Mouse (Mus musculus): ENCODE measurements around the gene Ifitm10. TPM values are rescaled to one million over a fixed set of nuclear protein-coding genes. Genes with fewer than 3 reads are reported as not detected.

Ifitm10 gene
- polyA plus RNA-seq, 1 experiment from 2014 or later, result not detected

Other genes starting within 250 kb of the Ifitm10 start
- not detected in 3 replicates for gene Gm39115, start 237.7 kb downstream of the Ifitm10 start, polyA plus RNA-seq (2018)
- not detected in 3 replicates for gene Gm45337, start 229.1 kb downstream of the Ifitm10 start, polyA plus RNA-seq (2018)
- not detected in 3 replicates for gene Gm29735, start 216.6 kb downstream of the Ifitm10 start, polyA plus RNA-seq (2018)
- not detected in 3 replicates for gene Gm4553, start 208.0 kb downstream of the Ifitm10 start, polyA plus RNA-seq (2018)
- gene Krtap5-2, start 197.7 kb downstream of the Ifitm10 start, polyA plus RNA-seq (2018), result not detected in 3 replicates
- not detected in 3 replicates for gene Gm10153, start 183.4 kb downstream of the Ifitm10 start, polyA plus RNA-seq (2018)
- gene Krtap5-3, start 172.4 kb downstream of the Ifitm10 start, polyA plus RNA-seq (2018), result not detected in 3 replicates
- gene Gm7579, start 161.9 kb downstream of the Ifitm10 start, polyA plus RNA-seq (2018), result not detected in 3 replicates
- gene Krtap5-5, start 143.8 kb downstream of the Ifitm10 start, polyA plus RNA-seq (2018), result not detected in 3 replicates
- not detected in 3 replicates for gene Gm40460, start 132.7 kb downstream of the Ifitm10 start, polyA plus RNA-seq (2018)
- gene Gm2431, start 115.4 kb downstream of the Ifitm10 start, polyA plus RNA-seq (2018), result not detected in 3 replicates
- not detected in 3 replicates for gene Gm4559, start 99.4 kb downstream of the Ifitm10 start, polyA plus RNA-seq (2018)
- not detected in 3 replicates for gene Krtap5-1, start 76.6 kb downstream of the Ifitm10 start, polyA plus RNA-seq (2018)
- gene Krtap5-4, start 70.2 kb downstream of the Ifitm10 start, polyA plus RNA-seq (2018), result not detected in 3 replicates
- gene Gm49369, start 8.9 kb upstream of the Ifitm10 start, polyA plus RNA-seq (2018), result 9.6 to 6,145 TPM (median 21.2 TPM) in 3 replicates
- 15,815 to 17,787 TPM (median 16,857 TPM) in 3 replicates for gene Ctsd, start 14.3 kb upstream of the Ifitm10 start, polyA plus RNA-seq (2018)
- 3.2 to 10.3 TPM (median 4.8 TPM) in 3 replicates for gene Syt8, start 61.1 kb upstream of the Ifitm10 start, polyA plus RNA-seq (2018)
- 13.4 to 20.6 TPM (median 18.0 TPM) in 3 replicates for gene Tnni2, start 68.1 kb upstream of the Ifitm10 start, polyA plus RNA-seq (2018)
- 30.8 to 130 TPM (median 114 TPM) in 3 replicates for gene Lsp1, start 87.1 kb upstream of the Ifitm10 start, polyA plus RNA-seq (2018)
- 0.75 TPM in 1 of 3 replicates, not detected in the others for gene Tnnt3, start 125.1 kb upstream of the Ifitm10 start, polyA plus RNA-seq (2018)
- 31.4 to 47.4 TPM (median 43.1 TPM) in 3 replicates for gene Mrpl23, start 158.9 kb upstream of the Ifitm10 start, polyA plus RNA-seq (2018)

Measured in macrophage (primary cell).